Mouse (Mus musculus) G1E-ER4 (cell line): Measurements from ENCODE around the gene Ptk7. TPM values are rescaled to one million over a fixed set of nuclear protein-coding genes. Genes with fewer than 3 reads are reported as not detected.

ENCODE experiments used
- GATA1 ChIP-seq: IDR thresholded peaks from one replicate; pipeline ENCODE4 v1.8.0; 2012; ENCODE audit warnings: low read length, inconsistent platforms
- polyA plus RNA-seq: library from polyadenylated mRNA; stranded (reverse); fragments of >175 nt; gene quantifications from 2 replicates; pipeline ENCODE4 v1.2.3, GENCODE M21; 2012

Gene Ptk7
- polyA plus RNA-seq, 1 experiment: not detected

GRCm38 (mm10) chr17:46597956-46598355 lies 31.3 kb downstream of the Ptk7 start:
- no peak for TF ChIP-seq GATA1

GRCm38 (mm10) chr17:46595336-46595735 lies 34.0 kb downstream of the Ptk7 start:
- TF ChIP-seq GATA1: no peak

- no peak for TF ChIP-seq GATA1
Measured at GRCm38 (mm10) chr17:46594606-46595005, 34.7 kb downstream of the Ptk7 start.

- TF ChIP-seq GATA1: no peak
Measured at GRCm38 (mm10) chr17:46593124-46593523, 36.2 kb downstream of the Ptk7 start.

- TF ChIP-seq GATA1: no peak
Measured at GRCm38 (mm10) chr17:46591406-46591805, 37.9 kb downstream of the Ptk7 start.

GRCm38 (mm10) chr17:46590439-46590838 lies 38.9 kb downstream of the Ptk7 start:
- no peak for TF ChIP-seq GATA1

- TF ChIP-seq GATA1: no peak
Measured at GRCm38 (mm10) chr17:46589635-46590314, 39.5 kb downstream of the Ptk7 start.

- TF ChIP-seq GATA1: no peak
Measured at GRCm38 (mm10) chr17:46588913-46589312, 40.4 kb downstream of the Ptk7 start.

GRCm38 (mm10) chr17:46588173-46588572 lies 41.1 kb downstream of the Ptk7 start:
- no peak for TF ChIP-seq GATA1

- TF ChIP-seq GATA1: no peak
Measured at GRCm38 (mm10) chr17:46586327-46586726, 43.0 kb downstream of the Ptk7 start.

GRCm38 (mm10) chr17:46578650-46579049 lies 50.7 kb downstream of the Ptk7 start:
- no peak for TF ChIP-seq GATA1

- no peak for TF ChIP-seq GATA1
Measured at GRCm38 (mm10) chr17:46576070-46576469, 53.2 kb downstream of the Ptk7 start.

- TF ChIP-seq GATA1: no peak
Measured at GRCm38 (mm10) chr17:46574535-46574934, 54.8 kb downstream of the Ptk7 start.

GRCm38 (mm10) chr17:46571005-46571404 lies 58.3 kb downstream of the Ptk7 start:
- no peak for TF ChIP-seq GATA1

- no peak for TF ChIP-seq GATA1
Measured at GRCm38 (mm10) chr17:46559146-46559545, 70.2 kb downstream of the Ptk7 start.

GRCm38 (mm10) chr17:46558151-46558550 lies 71.2 kb downstream of the Ptk7 start:
- no peak for TF ChIP-seq GATA1

- no peak for TF ChIP-seq GATA1
Measured at GRCm38 (mm10) chr17:46556584-46556945, 72.7 kb downstream of the Ptk7 start.

- no peak for TF ChIP-seq GATA1
Measured at GRCm38 (mm10) chr17:46555673-46556583, 73.4 kb downstream of the Ptk7 start, which contains the start of gene Srf. Srf (minus strand) TSS chr17:46556175.
